ENCODE assay signal across 21 mouse cellular contexts in genomic region chr11:79062897-79063296, GRCm38 (mm10).
A peak's percentile ranks its signal among the peaks of the same experiment; 100 is the strongest.
DNase-seq lines count a peak whose midpoint lies in the region; ATAC-seq lines count a peak whose summit lies in the region.
"Had no signal": no experiment of that assay in that cellular context is flagged by ENCODE, and none has a peak within 500 bp of the region (broad histone marks: within the 10 kb centered on the region; RNA-seq: fewer than 3 reads in every experiment).

No protein-coding gene starts in this region.

- ATAC-seq in heart, embryonic 13.5 days (ENCODE audit: extremely low read depth, insufficient number of reproducible peaks, low FRiP score, low TSS enrichment), result no peak
- no peak for ATAC-seq in megakaryocyte, adult 5-6 weeks (ENCODE audit: poor library complexity, severe bottlenecking)
- ATAC-seq: forebrain, embryonic 16.5 days; hindbrain, postnatal 0 days; liver, embryonic 12.5 days; midbrain, embryonic 13.5 days had no signal

- H3K4me2 ChIP-seq in heart, embryonic 13.5 days, result no peak overlapping the region
- H3K4me2 ChIP-seq: limb, embryonic 13.5 days; liver, embryonic 12.5 days; midbrain, embryonic 13.5 days had no signal

- WGBS in heart, embryonic 13.5 days, result 82% methylated on average over 5 of the region's 5 CpGs

- no peaks in the 10 kb centered on the region for H3K27me3 ChIP-seq in heart, embryonic 13.5 days (replicated peaks)
- no peaks in the 10 kb centered on the region for H3K27me3 ChIP-seq in megakaryocyte, embryonic 14.5 days (replicated peaks)
- H3K27me3 ChIP-seq: limb, embryonic 13.5 days; liver, embryonic 12.5 days; midbrain, embryonic 13.5 days had no signal

- no peaks in the 10 kb centered on the region for H3K9me3 ChIP-seq in heart, embryonic 13.5 days
- H3K9me3 ChIP-seq in megakaryocyte, embryonic 14.5 days, result no peaks in the 10 kb centered on the region
- H3K9me3 ChIP-seq: embryonic facial prominence, embryonic 10.5 days; limb, embryonic 13.5 days; liver, embryonic 12.5 days; midbrain, embryonic 13.5 days had no signal

- no peaks in the 10 kb centered on the region for H3K36me3 ChIP-seq in heart, embryonic 13.5 days
- H3K36me3 ChIP-seq in megakaryocyte, embryonic 14.5 days (replicated peaks; ENCODE audit: low read length), result peaks cover 95% of the 10 kb centered on the region
- H3K36me3 ChIP-seq: embryonic facial prominence, embryonic 10.5 days; limb, embryonic 13.5 days; liver, embryonic 12.5 days; midbrain, embryonic 13.5 days had no signal

- no peak overlapping the region for H3K9ac ChIP-seq in heart, embryonic 13.5 days
- H3K9ac ChIP-seq: limb, embryonic 13.5 days; liver, embryonic 12.5 days; midbrain, embryonic 13.5 days had no signal

- peaks cover 93% of the 10 kb centered on the region for H3K4me1 ChIP-seq in heart, embryonic 13.5 days
- peaks cover 100% of the 10 kb centered on the region for H3K4me1 ChIP-seq in megakaryocyte, embryonic 14.5 days

- H3K4me3 ChIP-seq in heart, embryonic 13.5 days, result no peak overlapping the region
- H3K4me3 ChIP-seq in megakaryocyte, embryonic 14.5 days (replicated peaks), result peak overlapping the region; percentile 80
- H3K4me3 ChIP-seq: embryonic facial prominence, embryonic 10.5 days; limb, embryonic 13.5 days; liver, embryonic 12.5 days; midbrain, embryonic 13.5 days had no signal

- H3K27ac ChIP-seq in heart, embryonic 13.5 days (replicated peaks), result peak overlapping the region; percentile 86
- H3K27ac ChIP-seq: embryonic facial prominence, embryonic 10.5 days; hindbrain, postnatal 0 days; limb, embryonic 13.5 days; liver, embryonic 12.5 days; midbrain, embryonic 13.5 days had no signal

- no peak for DNase-seq in heart, postnatal 25 days (ENCODE audit: low spot score)
- peak; percentile 72 for DNase-seq in layer of hippocampus, adult 9-11 months
- DNase-seq in cerebellum, adult 11 months, result no peak
- no peak for DNase-seq in lung, postnatal 25 days (ENCODE audit: low spot score)
- DNase-seq: adrenal gland, postnatal 10 days; cerebellum, adult 9-11 months; kidney, adult 9 months; kidney, postnatal 14 days; lung, adult 18-20 months; lung, postnatal 10 days; retina, postnatal 1 day; thymus, postnatal 25 days had no signal

- intact Hi-C loops in heart, postnatal 25 days (cut with DNase I), result no loop called here
